Mouse (Mus musculus) megakaryocyte, embryonic 14.5 days (primary cell): ENCODE data around the gene Cxcl12. TPM values are rescaled to one million over a fixed set of nuclear protein-coding genes. Genes with fewer than 3 reads are reported as not detected.

Experiments
- H3K27me3 ChIP-seq: replicated peaks from 2 replicates; pipeline ENCODE3; 2012; ENCODE audit warnings: inconsistent platforms
- H3K36me3 ChIP-seq: replicated peaks from 2 replicates; pipeline ENCODE3; 2012; ENCODE audit warnings: low read length, inconsistent platforms, mixed read lengths
- H3K4me1 ChIP-seq: 2 replicates; pipeline ENCODE4 v1.6.1; 2012; ENCODE audit warnings: inconsistent platforms
- H3K4me3 ChIP-seq: replicated peaks from 2 replicates; pipeline ENCODE3; 2012; ENCODE audit warnings: moderate library complexity, mild to moderate bottlenecking, inconsistent platforms
- H3K9me3 ChIP-seq: 2 replicates; pipeline ENCODE4 v1.6.1; 2012; ENCODE audit warnings: inconsistent platforms
- FLI1 ChIP-seq: IDR thresholded peaks from 2 replicates; pipeline ENCODE4 v1.6.1; 2012; ENCODE audit warnings: low read length, inconsistent platforms, mixed read lengths
- GATA1 ChIP-seq: IDR thresholded peaks from 3 replicates; pipeline ENCODE4 v1.6.1; 2012; ENCODE audit warnings: mixed read lengths, low read length, inconsistent platforms, borderline replicate concordance
- polyA plus RNA-seq: library from polyadenylated mRNA; stranded (reverse); fragments of >175 nt; gene quantifications from 2 replicates; pipeline ENCODE4 v1.2.3, GENCODE M21; 2012; ENCODE audit warnings: low replicate concordance; ENCODE audit not compliant: insufficient read depth

Cxcl12 gene
- polyA plus RNA-seq, 1 experiment = not detected

DNA sequence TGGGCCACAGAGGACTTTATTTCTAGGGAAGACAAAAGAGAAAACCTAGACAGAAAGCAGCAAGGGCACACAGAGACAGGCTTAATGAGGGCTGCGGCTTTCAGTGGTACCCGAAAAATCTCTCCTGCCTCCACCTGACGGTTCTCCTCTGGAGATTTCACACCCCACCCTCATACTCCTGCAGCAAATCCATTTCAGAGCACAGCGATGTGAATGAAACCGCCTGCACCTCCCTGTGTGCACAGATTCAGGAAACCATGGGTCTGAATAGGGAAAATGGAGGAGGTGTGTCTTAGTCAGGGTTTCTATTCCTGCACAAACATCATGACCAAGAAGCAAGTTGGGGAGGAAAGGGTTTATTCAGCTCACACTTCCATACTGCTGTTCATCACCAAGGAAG, 46.2 kb downstream of the Cxcl12 start:
- H3K4me1 ChIP-seq = no peaks in the 10 kb centered on the region
- no peaks in the 10 kb centered on the region for H3K27me3 ChIP-seq
- H3K4me3 ChIP-seq = no peak overlapping the region
- no peaks in the 10 kb centered on the region for H3K9me3 ChIP-seq
- no peak for TF ChIP-seq GATA1
- no peaks in the 10 kb centered on the region for H3K36me3 ChIP-seq

DNA sequence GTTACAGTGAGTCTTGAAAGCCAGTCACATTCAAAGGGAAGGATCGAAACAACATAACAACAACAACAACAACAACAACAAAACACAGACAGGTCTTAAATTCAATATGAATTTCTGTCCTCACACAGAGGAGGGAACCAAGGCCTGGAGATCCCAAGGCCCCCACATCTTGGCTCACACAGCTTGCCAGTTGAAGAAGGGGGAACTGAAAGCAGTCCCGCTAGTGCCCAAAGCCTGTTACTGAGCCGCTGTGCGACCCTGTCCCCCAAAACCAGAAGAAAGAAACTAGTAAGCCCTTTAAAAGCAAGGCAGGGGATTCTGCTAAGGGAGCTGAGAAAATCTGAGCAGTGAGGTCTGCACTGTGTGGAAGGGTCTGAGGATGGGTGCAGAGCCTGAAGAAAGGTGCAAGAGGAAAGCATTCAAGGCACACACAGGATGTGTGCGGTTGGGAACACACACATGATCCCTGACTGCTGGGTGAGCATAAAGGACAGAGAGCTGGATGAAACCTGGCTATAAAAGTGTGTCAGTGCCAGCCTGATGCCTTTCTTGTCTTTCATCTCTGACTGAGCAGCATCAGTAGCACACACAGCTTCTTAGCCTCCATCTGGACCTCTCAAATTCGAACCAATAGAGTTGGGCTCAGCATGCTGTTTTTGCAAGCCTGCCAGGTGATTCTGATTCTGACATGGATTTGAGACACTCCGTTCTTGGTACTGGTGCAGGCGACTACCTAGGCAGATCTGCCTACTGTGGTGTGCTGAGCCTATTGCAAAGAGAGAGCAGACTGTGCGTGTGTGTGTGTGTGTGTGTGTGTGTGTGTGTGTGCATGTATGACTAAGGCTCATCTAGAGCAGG, 50.3 kb downstream of the Cxcl12 start:
- H3K4me3 ChIP-seq = no peak overlapping the region
- TF ChIP-seq FLI1 = no peak
- TF ChIP-seq GATA1 = no peak
- no peaks in the 10 kb centered on the region for H3K4me1 ChIP-seq

DNA sequence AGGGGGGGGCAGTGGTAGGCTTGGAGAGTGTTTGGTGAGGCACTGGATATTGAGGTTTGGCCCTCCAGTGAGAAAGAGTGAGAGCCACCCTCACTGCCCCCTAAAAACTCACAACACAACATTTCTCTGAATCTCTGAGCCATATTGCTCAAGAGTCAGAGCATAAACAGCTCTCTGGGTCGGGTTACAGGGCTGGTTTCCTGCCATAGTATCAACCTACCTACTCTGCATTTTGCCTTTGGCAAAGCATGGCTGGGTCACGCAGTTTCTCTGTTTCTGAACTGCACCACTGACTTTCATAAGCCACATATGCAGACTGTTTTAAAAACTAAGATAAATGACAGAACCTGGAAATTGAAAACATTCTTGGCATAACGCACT, 51.0 kb downstream of the Cxcl12 start:
- H3K27me3 ChIP-seq = no peaks in the 10 kb centered on the region
- no peak overlapping the region for H3K4me3 ChIP-seq
- TF ChIP-seq GATA1 = no peak
- no peak for TF ChIP-seq FLI1
- no peaks in the 10 kb centered on the region for H3K9me3 ChIP-seq
- no peaks in the 10 kb centered on the region for H3K36me3 ChIP-seq
- no peaks in the 10 kb centered on the region for H3K4me1 ChIP-seq

More for the DNA sequence above, 50.3 kb downstream of the Cxcl12 start:
- no peaks in the 10 kb centered on the region for H3K36me3 ChIP-seq
- H3K9me3 ChIP-seq = no peaks in the 10 kb centered on the region
- H3K27me3 ChIP-seq = no peaks in the 10 kb centered on the region

DNA sequence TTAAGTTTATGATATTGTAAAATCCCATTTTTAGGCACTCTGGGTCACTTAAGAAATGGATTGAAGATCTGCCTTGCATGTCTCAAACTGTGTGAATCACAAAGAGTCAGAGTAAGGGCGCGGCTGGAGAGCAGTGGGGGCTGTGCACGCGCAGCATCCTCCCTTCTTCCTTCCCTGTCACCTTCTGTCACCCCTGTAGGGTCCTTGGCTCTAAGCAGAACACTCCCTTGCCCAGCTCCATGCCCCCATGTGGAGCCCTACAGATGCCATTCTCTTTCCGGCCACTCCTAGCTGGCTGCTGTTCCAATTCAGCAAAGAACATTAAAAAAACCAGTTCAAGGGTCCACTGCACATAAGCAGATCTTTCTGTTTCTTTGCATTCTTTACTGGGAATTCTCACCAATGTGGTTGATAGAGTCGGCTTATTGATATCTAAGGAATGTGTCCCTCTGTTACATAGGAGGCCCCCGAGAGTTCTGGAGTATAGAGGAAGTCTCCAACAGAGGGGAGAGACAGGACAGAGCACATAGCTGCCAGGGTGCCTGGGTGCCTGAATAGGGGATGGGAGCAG, 51.7 kb downstream of the Cxcl12 start:
- Histone ChIP-seq H3K4me1 (no peaks in the 10 kb centered on the region), H3K36me3 (no peaks in the 10 kb centered on the region), H3K4me3 (no peak overlapping the region), H3K27me3 (no peaks in the 10 kb centered on the region), H3K9me3 (no peaks in the 10 kb centered on the region)
- TF ChIP-seq FLI1 = no peak
- no peak for TF ChIP-seq GATA1

DNA sequence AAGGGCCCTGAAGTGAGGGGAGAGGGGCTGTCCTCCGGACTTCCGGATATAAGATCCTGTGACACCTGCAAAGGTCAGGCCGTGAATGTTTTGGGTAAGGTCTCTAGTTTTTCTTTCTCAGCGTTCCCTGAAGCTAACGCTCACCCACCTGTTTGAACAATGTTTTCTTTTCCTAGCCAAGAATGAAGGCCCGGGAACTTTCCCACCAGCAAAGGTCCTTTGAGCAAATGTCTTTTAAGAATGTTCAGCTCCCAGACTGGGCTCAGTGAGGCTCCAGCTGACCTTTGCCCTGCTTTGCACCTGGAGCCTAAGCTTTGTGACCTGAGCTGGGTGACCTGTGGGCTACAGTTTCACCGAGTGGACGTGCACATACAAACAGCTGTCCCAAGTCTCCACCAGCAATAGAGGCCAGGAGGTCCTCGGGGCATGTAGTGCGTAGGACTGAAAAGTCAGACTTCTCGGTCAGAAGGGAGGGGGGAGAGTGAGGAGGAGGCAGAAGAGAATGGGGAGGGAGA, 52.6 kb downstream of the Cxcl12 start:
- H3K27me3 ChIP-seq = no peaks in the 10 kb centered on the region
- no peaks in the 10 kb centered on the region for H3K36me3 ChIP-seq
- no peaks in the 10 kb centered on the region for H3K9me3 ChIP-seq
- H3K4me3 ChIP-seq = no peak overlapping the region
- no peaks in the 10 kb centered on the region for H3K4me1 ChIP-seq
- no peak for TF ChIP-seq GATA1
- no peak for TF ChIP-seq FLI1
